Mouse (Mus musculus) liver, postnatal 0 days (tissue): ENCODE measurements around the gene Tmem174.

ENCODE experiments used
- CTCF ChIP-seq: sonication (generic); IDR thresholded peaks from 2 replicates; pipeline ENCODE4 v1.5.1; 2016; ENCODE audit warnings: antibody characterized with exemption, low read depth
- EP300 ChIP-seq: IDR thresholded peaks from 2 replicates; pipeline ENCODE4 v1.6.1; 2016; ENCODE audit warnings: antibody characterized with exemption, low read depth, mild to moderate bottlenecking

DNA sequence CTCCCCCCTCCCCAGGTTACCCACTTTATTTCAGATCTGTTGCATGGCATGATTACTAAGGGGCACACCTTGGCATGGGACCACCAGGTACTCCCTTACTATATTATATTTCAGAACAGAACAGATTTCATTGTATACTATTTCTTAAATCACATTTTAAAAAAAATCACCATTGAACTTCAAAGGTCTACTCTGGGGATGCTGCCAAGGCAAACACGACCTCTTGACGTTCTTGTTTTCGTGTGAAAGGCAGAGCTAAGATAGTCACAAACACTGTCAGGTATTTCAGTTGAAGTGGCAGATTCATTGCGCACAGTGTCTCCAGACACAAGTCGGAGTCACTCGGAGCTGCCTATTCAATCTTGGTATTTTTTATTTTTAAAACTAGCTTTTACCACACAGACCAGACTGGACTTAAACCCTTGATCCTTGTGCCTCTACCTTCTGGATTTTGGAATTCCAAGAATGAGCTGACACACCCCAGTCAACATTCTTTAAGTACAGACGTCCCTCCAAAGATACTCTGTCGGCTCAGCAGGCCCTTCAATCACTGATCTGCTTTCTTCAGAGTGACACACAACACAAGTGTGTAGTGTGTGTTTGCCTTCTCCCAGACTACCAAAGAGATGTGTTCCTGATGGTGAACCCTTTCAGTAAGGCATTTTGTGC, 14.2 kb downstream of the Tmem174 start:
- TF ChIP-seq CTCF (no peak), EP300 (no peak)
